Mouse (Mus musculus) 416B (cell line): ENCODE measurements at regions not wholly inside any gene's neighbourhood (a gene's known extent, or its start where the extent isn't known, plus 50 kb on each side); places are given as distances from the start of the nearest gene placed in this dataset.

Experiments
- DNase-seq: peaks from one replicate; pipeline ENCODE4 v3.0.0; 2011; ENCODE audit warnings: low read depth

GRCm38 (mm10) chr3:40472766-40473165 is 58.3 kb upstream of the Intu start:
- DNase-seq, result no peak

- DNase-seq, result no peak
These were observed 50.7 kb upstream of the Intu start for GRCm38 (mm10) chr3:40480258-40480951.
